Mouse (Mus musculus) CH12.LX (cell line): ENCODE measurements around the gene Rps21.

Experiments used
- CTCF ChIP-seq, 2 experiments: IDR thresholded peaks in 1 of 2; conservative IDR thresholded peaks in 1 of 2; 2 replicates each; pipeline ENCODE4 v1.5.1; 2011 to 2012; ENCODE audit warnings: low read depth in 2 of 2, low read length in 2 of 2, improper control_type of control experiment in 1 of 2, inconsistent platforms in 1 of 2, mild to moderate bottlenecking in 1 of 2, moderate library complexity in 1 of 2
- EP300 ChIP-seq: IDR thresholded peaks from 2 replicates; pipeline ENCODE4 v1.6.1; 2011; ENCODE audit warnings: low read length, improper control_type of control experiment
- JUND ChIP-seq: conservative IDR thresholded peaks from 2 replicates; pipeline ENCODE4 v1.6.1; 2011; ENCODE audit warnings: low read depth, low read length, improper control_type of control experiment
- MEF2A ChIP-seq: IDR thresholded peaks from 2 replicates; pipeline ENCODE4 v1.6.1; 2014; ENCODE audit warnings: low read depth, mild to moderate bottlenecking, inconsistent platforms, low read length, improper control_type of control experiment, borderline replicate concordance
- MYC ChIP-seq: IDR thresholded peaks from 2 replicates; pipeline ENCODE4 v1.6.1; 2011; ENCODE audit warnings: low read depth, mild to moderate bottlenecking, improper control_type of control experiment, low read length
- PAX5 ChIP-seq: IDR thresholded peaks from 2 replicates; pipeline ENCODE4 v1.6.1; 2012; ENCODE audit warnings: low read length, inconsistent platforms, mixed read lengths
- POLR2A ChIP-seq: IDR thresholded peaks from 2 replicates; pipeline ENCODE4 v1.6.1; 2011; ENCODE audit warnings: low read depth, mild to moderate bottlenecking, improper control_type of control experiment, low read length
- RCOR1 ChIP-seq: conservative IDR thresholded peaks from 2 replicates; pipeline ENCODE4 v1.6.1; 2012; ENCODE audit warnings: low read depth, mild to moderate bottlenecking, inconsistent platforms, low read length, improper control_type of control experiment
- TCF12 ChIP-seq: IDR thresholded peaks from 2 replicates; pipeline ENCODE4 v1.6.1; 2014; ENCODE audit warnings: low read depth, mild to moderate bottlenecking, inconsistent platforms, low read length, improper control_type of control experiment
- UBTF ChIP-seq: IDR thresholded peaks from 2 replicates; pipeline ENCODE4 v1.6.1; 2012; ENCODE audit warnings: low read depth, mild to moderate bottlenecking, inconsistent platforms, low read length, improper control_type of control experiment, moderate library complexity
- USF1 ChIP-seq: IDR thresholded peaks from 2 replicates; pipeline ENCODE4 v1.6.1; 2014; ENCODE audit warnings: low read depth, mild to moderate bottlenecking, inconsistent platforms, low read length, improper control_type of control experiment
- ZC3H11A ChIP-seq: IDR thresholded peaks from 2 replicates; pipeline ENCODE4 v1.6.1; 2012; ENCODE audit warnings: low read depth, mild to moderate bottlenecking, inconsistent platforms, low read length, improper control_type of control experiment
- ZKSCAN1 ChIP-seq: IDR thresholded peaks from 2 replicates; pipeline ENCODE4 v1.6.1; 2012; ENCODE audit warnings: low read depth, inconsistent platforms, low read length, improper control_type of control experiment, borderline replicate concordance

DNA sequence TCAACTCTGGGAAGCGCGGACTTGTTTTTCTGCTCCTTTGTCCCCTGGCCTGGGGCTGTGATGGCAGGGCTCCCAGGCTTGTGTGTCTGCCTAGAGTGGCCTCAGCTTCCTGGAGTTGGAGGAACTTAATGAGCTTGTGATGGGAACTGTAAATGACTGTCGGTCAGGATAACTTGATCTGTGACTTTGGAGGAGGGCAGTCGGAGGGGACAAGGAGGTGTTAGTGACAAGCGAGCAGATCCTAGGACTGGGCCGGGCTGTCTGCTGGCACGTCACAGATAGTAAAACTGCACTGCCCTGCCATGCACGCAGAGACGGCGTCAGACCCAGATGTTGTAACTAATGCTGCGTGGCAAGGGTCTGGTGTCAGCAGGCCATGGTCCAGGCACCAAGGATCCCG, 46.3 kb downstream of the Rps21 start:
- TF ChIP-seq UBTF (no peak), EP300 (no peak), USF1 (no peak), JUND (no peak), TCF12 (no peak), MEF2A (no peak), MYC (no peak), ZKSCAN1 (no peak), ZC3H11A (no peak), CTCF (conservative IDR thresholded peaks at IDR 0.05 in 1 of 2, IDR thresholded peaks at IDR 0.05 in 1 of 2; ENCODE audit: low read depth in 2 of 2, low read length in 2 of 2) (no peak), POLR2A (no peak), RCOR1 (no peak), PAX5 (no peak)
